Mouse (Mus musculus) kidney, embryonic 14.5 days (tissue): ENCODE data around the gene Dlec1. TPM values are rescaled to one million over a fixed set of nuclear protein-coding genes. Genes with fewer than 3 reads are reported as not detected.

Experiments used
- polyA plus RNA-seq: library from polyadenylated mRNA; unstranded; fragments of >200 nt; fragmentation: Nextera tagmentation; extraction: Ambion mirVana; gene quantifications from 2 replicates; pipeline ENCODE4 v1.2.1, GENCODE M21; 2014

The Dlec1 gene
- polyA plus RNA-seq, 1 experiment from 2014 or later = 3.2 TPM

Other genes starting within 250 kb of the Dlec1 start
- 25.3 and 31.2 TPM in 2 replicates for gene Ctdspl, start 176.0 kb upstream of the Dlec1 start, polyA plus RNA-seq
- 26.6 and 40.4 TPM in 2 replicates for gene Vill, start 49.7 kb upstream of the Dlec1 start, polyA plus RNA-seq
- 18.5 and 18.7 TPM in 2 replicates for gene Plcd1, start 9.0 kb upstream of the Dlec1 start, polyA plus RNA-seq
- gene Acaa1b, start 54.6 kb downstream of the Dlec1 start, polyA plus RNA-seq = 8.1 and 13.5 TPM in 2 replicates
- not detected in 2 replicates for gene Gm47289, start 56.7 kb downstream of the Dlec1 start, polyA plus RNA-seq
- 0.44 and 0.93 TPM in 2 replicates for gene Slc22a13, start 106.6 kb downstream of the Dlec1 start, polyA plus RNA-seq
- 11.9 and 18.9 TPM in 2 replicates for gene Oxsr1, start 219.9 kb downstream of the Dlec1 start, polyA plus RNA-seq
- 74.5 and 87.7 TPM in 2 replicates for gene Acaa1a, start 237.2 kb downstream of the Dlec1 start, polyA plus RNA-seq
- 17.5 and 21.3 TPM in 2 replicates for gene Myd88, start 238.9 kb downstream of the Dlec1 start, polyA plus RNA-seq